Mouse (Mus musculus) liver, embryonic 13.5 days (tissue): ENCODE data around the gene Pcdh10. TPM values are rescaled to one million over a fixed set of nuclear protein-coding genes. Genes with fewer than 3 reads are reported as not detected.

ENCODE experiments used
- ATAC-seq: fragments of 200-750 bp; cut with Nextera tagmentation; 2 replicates; pipeline ENCODE4 v1.8.0; 2017; ENCODE audit warnings: low read depth, mild to moderate bottlenecking, moderate number of reproducible peaks, moderate library complexity
- DNase-seq: peaks from one replicate; pipeline ENCODE4 v3.0.0; 2022
- H3K27ac ChIP-seq: fragments of 300-500 bp; sonication (generic); 2 replicates; pipeline ENCODE4 v1.5.1; 2015; ENCODE audit warnings: moderate library complexity, mild to moderate bottlenecking, inconsistent platforms
- H3K27me3 ChIP-seq: fragments of 300-500 bp; sonication (generic); 2 replicates; pipeline ENCODE4 v1.6.1; 2015; ENCODE audit warnings: mild to moderate bottlenecking, inconsistent platforms
- H3K36me3 ChIP-seq: fragments of 300-500 bp; sonication (generic); 2 replicates; pipeline ENCODE4 v1.6.1; 2015; ENCODE audit warnings: mild to moderate bottlenecking, inconsistent platforms
- H3K4me1 ChIP-seq: fragments of 300-500 bp; sonication (generic); replicated peaks from 2 replicates; pipeline ENCODE4 v1.6.1; 2015; ENCODE audit warnings: inconsistent platforms
- H3K4me2 ChIP-seq: fragments of 300-500 bp; sonication (generic); 2 replicates; pipeline ENCODE4 v1.6.1; 2015; ENCODE audit warnings: inconsistent platforms, mild to moderate bottlenecking, moderate library complexity
- H3K4me3 ChIP-seq: fragments of 300-500 bp; sonication (generic); replicated peaks from 2 replicates; pipeline ENCODE4 v1.5.1; 2015; ENCODE audit warnings: mild to moderate bottlenecking, inconsistent platforms
- H3K9ac ChIP-seq: fragments of 300-500 bp; sonication (generic); 2 replicates; pipeline ENCODE4 v1.6.1; 2015; ENCODE audit warnings: mild to moderate bottlenecking, inconsistent platforms
- H3K9me3 ChIP-seq: fragments of 300-500 bp; sonication (generic); replicated peaks from 2 replicates; pipeline ENCODE4 v1.6.1; 2016; ENCODE audit warnings: inconsistent platforms
- WGBS: fragments of 180-500 bp; shearing (Covaris S2); methylation state at CpG from one replicate; pipeline ENCODE4 v1.1.7; 2015; ENCODE audit not compliant: insufficient replicate concordance; 5-methylcytosine and 5-hydroxymethylcytosine counted together
- polyA plus RNA-seq: library from polyadenylated mRNA; unstranded; fragments of >200 nt; fragmentation: Nextera tagmentation; extraction: Ambion mirVana; gene quantifications from 2 replicates; pipeline ENCODE4 v1.2.1, GENCODE M21; 2015

Pcdh10 gene
- polyA plus RNA-seq, 1 experiment from 2014 or later, result 0.05 TPM

GRCm38 (mm10) chr3:45382032-45382755, 4.0 kb downstream of the Pcdh10 start:
- ATAC-seq, result no peak
- 25% methylated on average over 4 of the region's 4 CpGs for WGBS

DNA sequence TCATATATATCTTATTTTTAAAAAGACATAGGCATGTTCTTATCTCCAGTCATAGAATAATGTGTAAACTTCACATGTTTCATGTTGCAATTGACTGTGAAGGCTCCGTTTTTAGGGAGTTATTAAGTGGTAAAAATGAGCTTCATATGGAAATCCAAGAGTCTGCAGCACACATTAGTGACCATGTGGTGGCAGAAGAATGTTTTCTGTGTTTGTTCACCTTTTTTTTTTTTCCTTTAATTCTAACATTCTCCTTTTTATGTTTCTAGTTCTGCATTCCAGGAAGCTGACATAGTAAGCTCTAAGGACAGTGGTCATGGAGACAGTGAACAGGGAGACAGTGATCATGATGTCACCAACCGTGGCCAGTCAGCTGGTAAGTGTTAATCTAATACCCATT, 5.6 kb downstream of the Pcdh10 start:
- H3K4me2 ChIP-seq, result no peak overlapping the region
- H3K4me1 ChIP-seq, result 0 out of 2 replicates have a peak, but pooled peaks cover 9% of the 10 kb centered on the region
- no peak overlapping the region for H3K4me3 ChIP-seq
- no peak for ATAC-seq
- no peak overlapping the region for H3K27ac ChIP-seq
- H3K9ac ChIP-seq, result no peak overlapping the region
- no peaks in the 10 kb centered on the region for H3K9me3 ChIP-seq
- H3K36me3 ChIP-seq, result no peaks in the 10 kb centered on the region
- peaks cover 40% of the 10 kb centered on the region for H3K27me3 ChIP-seq
- 49% methylated on average over 2 of the region's 2 CpGs for WGBS
- DNase-seq, result no peak

More at GRCm38 (mm10) chr3:45382032-45382755, 4.0 kb downstream of the Pcdh10 start:
- no peak for DNase-seq
- Histone ChIP-seq H3K36me3 (no peaks in the 10 kb centered on the region), H3K4me2 (no peak overlapping the region), H3K9me3 (no peaks in the 10 kb centered on the region), H3K4me1 (0 out of 2 replicates have a peak, but pooled peaks cover 14% of the 10 kb centered on the region), H3K4me3 (no peak overlapping the region), H3K9ac (no peak overlapping the region), H3K27me3 (peaks cover 57% of the 10 kb centered on the region), H3K27ac (no peak overlapping the region)

DNA sequence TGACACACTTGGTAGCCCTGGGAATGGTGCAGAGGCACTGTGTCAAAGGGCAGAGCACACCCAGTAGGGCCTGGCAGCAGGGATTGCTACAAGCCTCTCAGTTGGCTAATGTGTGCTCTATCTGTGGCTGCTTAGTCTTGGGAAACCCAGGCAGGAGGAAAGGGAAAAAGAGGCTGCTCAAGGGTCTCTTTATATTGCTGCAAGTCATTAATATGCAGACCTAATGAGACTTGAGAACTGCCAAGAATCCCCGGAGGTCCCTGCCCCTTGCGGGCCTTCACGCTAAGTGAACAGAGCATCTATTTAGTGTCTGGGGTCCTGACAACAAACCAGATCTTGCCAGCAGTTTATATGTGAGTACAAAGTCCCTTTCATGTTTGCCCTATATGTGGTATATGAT, 6.8 kb downstream of the Pcdh10 start:
- Histone ChIP-seq H3K9ac (no peak overlapping the region), H3K36me3 (no peaks in the 10 kb centered on the region), H3K4me2 (no peak overlapping the region), H3K27me3 (peaks cover 28% of the 10 kb centered on the region), H3K4me3 (no peak overlapping the region), H3K27ac (no peak overlapping the region), H3K9me3 (no peaks in the 10 kb centered on the region), H3K4me1 (0 out of 2 replicates have a peak, but pooled peaks cover 9% of the 10 kb centered on the region)
- ATAC-seq (no peak), DNase-seq (no peak)
- 64% methylated on average over 3 of the region's 3 CpGs for WGBS

GRCm38 (mm10) chr3:45385451-45385850, 7.3 kb downstream of the Pcdh10 start:
- no peak overlapping the region for H3K9ac ChIP-seq
- H3K4me2 ChIP-seq, result no peak overlapping the region
- no peaks in the 10 kb centered on the region for H3K9me3 ChIP-seq
- peaks cover 24% of the 10 kb centered on the region for H3K27me3 ChIP-seq
- H3K27ac ChIP-seq, result no peak overlapping the region
- 56% methylated on average over 2 of the region's 2 CpGs for WGBS
- H3K4me3 ChIP-seq, result no peak overlapping the region
- H3K4me1 ChIP-seq, result 0 out of 2 replicates have a peak, but pooled peaks cover 6% of the 10 kb centered on the region
- H3K36me3 ChIP-seq, result no peaks in the 10 kb centered on the region
- DNase-seq (no peak), ATAC-seq (no peak)

- no peak overlapping the region for H3K27ac ChIP-seq
- no peak for DNase-seq
- H3K4me3 ChIP-seq, result no peak overlapping the region
- no peaks in the 10 kb centered on the region for H3K36me3 ChIP-seq
- 65% methylated on average over 2 of the region's 2 CpGs for WGBS
- peaks cover 14% of the 10 kb centered on the region for H3K27me3 ChIP-seq
- H3K9me3 ChIP-seq, result no peaks in the 10 kb centered on the region
- ATAC-seq, result no peak
- no peak overlapping the region for H3K9ac ChIP-seq
- no peak overlapping the region for H3K4me2 ChIP-seq
- no peaks in the 10 kb centered on the region for H3K4me1 ChIP-seq
Observed at GRCm38 (mm10) chr3:45386512-45386911, 8.3 kb downstream of the Pcdh10 start.

- ATAC-seq (no peak), DNase-seq (no peak)
- WGBS, result 57% methylated on average over 4 of the region's 4 CpGs
- Histone ChIP-seq H3K4me2 (no peak overlapping the region), H3K9ac (no peak overlapping the region), H3K27me3 (no peaks in the 10 kb centered on the region), H3K36me3 (no peaks in the 10 kb centered on the region), H3K9me3 (no peaks in the 10 kb centered on the region), H3K4me1 (no peaks in the 10 kb centered on the region), H3K27ac (no peak overlapping the region), H3K4me3 (no peak overlapping the region)
Observed at GRCm38 (mm10) chr3:45397101-45397500, 18.9 kb downstream of the Pcdh10 start.

- no peak overlapping the region for H3K27ac ChIP-seq
- no peaks in the 10 kb centered on the region for H3K9me3 ChIP-seq
- H3K4me3 ChIP-seq, result no peak overlapping the region
- H3K36me3 ChIP-seq, result no peaks in the 10 kb centered on the region
- ATAC-seq, result no peak
- no peak overlapping the region for H3K9ac ChIP-seq
- 68% methylated on average over 2 of the region's 2 CpGs for WGBS
- no peaks in the 10 kb centered on the region for H3K4me1 ChIP-seq
- no peak for DNase-seq
- H3K27me3 ChIP-seq, result no peaks in the 10 kb centered on the region
- H3K4me2 ChIP-seq, result no peak overlapping the region
Observed at GRCm38 (mm10) chr3:45403239-45403638, 25.0 kb downstream of the Pcdh10 start.

- no peak overlapping the region for H3K27ac ChIP-seq
- H3K4me3 ChIP-seq, result no peak overlapping the region
- H3K9ac ChIP-seq, result no peak overlapping the region
- WGBS, result 36% methylated on average over 1 of the region's 1 CpGs
- no peaks in the 10 kb centered on the region for H3K27me3 ChIP-seq
- no peaks in the 10 kb centered on the region for H3K4me1 ChIP-seq
- no peaks in the 10 kb centered on the region for H3K9me3 ChIP-seq
- no peaks in the 10 kb centered on the region for H3K36me3 ChIP-seq
- ATAC-seq (no peak), DNase-seq (no peak)
- H3K4me2 ChIP-seq, result no peak overlapping the region
Observed at GRCm38 (mm10) chr3:45431691-45432090, 53.5 kb downstream of the Pcdh10 start.

GRCm38 (mm10) chr3:45432172-45432765, 54.1 kb downstream of the Pcdh10 start:
- Histone ChIP-seq H3K4me2 (no peak overlapping the region), H3K4me1 (no peaks in the 10 kb centered on the region), H3K27me3 (no peaks in the 10 kb centered on the region), H3K36me3 (no peaks in the 10 kb centered on the region), H3K27ac (no peak overlapping the region), H3K4me3 (no peak overlapping the region), H3K9me3 (no peaks in the 10 kb centered on the region), H3K9ac (no peak overlapping the region)
- no peak for ATAC-seq
- no peak for DNase-seq
- 42% methylated on average over 11 of the region's 11 CpGs for WGBS
